Mouse (Mus musculus) heart, postnatal 0 days (tissue): Measurements from ENCODE around the gene Tspan2. TPM values are rescaled to one million over a fixed set of nuclear protein-coding genes. Genes with fewer than 3 reads are reported as not detected.

Experiments used
- ATAC-seq: fragments of 200-750 bp; cut with Nextera tagmentation; 2 replicates; pipeline ENCODE4 v1.8.0; 2017; ENCODE audit warnings: low read depth, moderate number of reproducible peaks, moderate library complexity; ENCODE audit not compliant: insufficient read depth
- DNase-seq: peaks from one replicate; pipeline ENCODE4 v3.0.0-alpha.2; 2016; ENCODE audit warnings: low spot score
- H3K27ac ChIP-seq: fragments of 300-500 bp; sonication (generic); 2 replicates; pipeline ENCODE4 v1.5.1; 2014; ENCODE audit warnings: low read depth, mild to moderate bottlenecking
- H3K27me3 ChIP-seq: fragments of 300-500 bp; sonication (generic); 2 replicates; pipeline ENCODE4 v1.6.1; 2014; ENCODE audit warnings: low read length, mixed read lengths; ENCODE audit not compliant: control insufficient read depth, insufficient read depth
- H3K36me3 ChIP-seq: fragments of 300-500 bp; sonication (generic); replicated peaks from 2 replicates; pipeline ENCODE4 v1.6.1; 2014; ENCODE audit warnings: low read length, mixed read lengths; ENCODE audit not compliant: control insufficient read depth, insufficient read depth
- H3K4me1 ChIP-seq: fragments of 300-500 bp; sonication (generic); 2 replicates; pipeline ENCODE4 v1.6.1; 2014; ENCODE audit warnings: antibody characterized with exemption; ENCODE audit not compliant: control insufficient read depth, insufficient read depth
- H3K4me2 ChIP-seq: fragments of 300-500 bp; sonication (generic); 2 replicates; pipeline ENCODE4 v1.6.1; 2014; ENCODE audit warnings: low read depth, mild to moderate bottlenecking, low read length, moderate library complexity
- H3K4me3 ChIP-seq: fragments of 300-500 bp; sonication (generic); 2 replicates; pipeline ENCODE4 v1.5.1; 2014; ENCODE audit warnings: low read depth, low read length
- H3K9ac ChIP-seq: fragments of 300-500 bp; sonication (generic); replicated peaks from 2 replicates; pipeline ENCODE4 v1.6.1; 2014; ENCODE audit warnings: low read depth, low read length, mixed read lengths
- H3K9me3 ChIP-seq: fragments of 300-500 bp; sonication (generic); replicated peaks from 2 replicates; pipeline ENCODE4 v1.6.1; 2016; ENCODE audit warnings: low read length; ENCODE audit not compliant: control insufficient read depth
- CTCF ChIP-seq: IDR thresholded peaks from 2 replicates; pipeline ENCODE4 v1.5.1; 2016; ENCODE audit warnings: antibody characterized with exemption, control low read depth, low read depth
- EP300 ChIP-seq: IDR thresholded peaks from 2 replicates; pipeline ENCODE4 v1.6.1; 2016; ENCODE audit warnings: antibody characterized with exemption, low read depth
- WGBS: fragments of 180-500 bp; shearing (Covaris S2); extraction: QIAGEN DNeasy Blood & Tissue Kit; methylation state at CpG from one replicate; pipeline ENCODE4 v1.1.7; 2014; 5-methylcytosine and 5-hydroxymethylcytosine counted together
- polyA plus RNA-seq: library from polyadenylated mRNA; unstranded; fragments of >200 nt; fragmentation: Nextera tagmentation; extraction: Ambion mirVana; gene quantifications from 2 replicates; pipeline ENCODE4 v1.2.1, GENCODE M21; 2015
- total RNA-seq: library from RNA; depleted of rRNA; stranded (reverse); fragments of >200 nt; gene quantifications from 2 replicates; pipeline ENCODE4 v1.2.3, GENCODE M21; 2014; ENCODE audit warnings: low replicate concordance

Gene Tspan2
- total and polyA plus RNA-seq, 2 experiments from 2014 or later, result 17.1 to 90.1 TPM

GRCm38 (mm10) chr3:102742725-102743124 lies 8.4 kb downstream of the Tspan2 start:
- H3K9ac ChIP-seq, result no peak overlapping the region
- WGBS, result 59% methylated on average over 4 of the region's 4 CpGs
- H3K36me3 ChIP-seq, result no peaks in the 10 kb centered on the region
- ATAC-seq (no peak), DNase-seq (no peak)
- no peak for TF ChIP-seq CTCF
- no peak for TF ChIP-seq EP300
- peaks cover 42% of the 10 kb centered on the region for H3K4me1 ChIP-seq
- H3K27me3 ChIP-seq, result no peaks in the 10 kb centered on the region
- H3K4me2 ChIP-seq, result no peak overlapping the region
- H3K27ac ChIP-seq, result peak overlapping the region; percentile 12; the same call in 1 of the 2 replicates
- H3K4me3 ChIP-seq, result no peak overlapping the region
- H3K9me3 ChIP-seq, result no peaks in the 10 kb centered on the region

- no peak overlapping the region for H3K9ac ChIP-seq
- peaks cover 37% of the 10 kb centered on the region for H3K4me1 ChIP-seq
- H3K9me3 ChIP-seq, result no peaks in the 10 kb centered on the region
- no peaks in the 10 kb centered on the region for H3K36me3 ChIP-seq
- no peak for TF ChIP-seq EP300
- no peak for TF ChIP-seq CTCF
- DNase-seq (no peak), ATAC-seq (no peak)
- H3K4me3 ChIP-seq, result no peak overlapping the region
- no peak overlapping the region for H3K4me2 ChIP-seq
- H3K27me3 ChIP-seq, result no peaks in the 10 kb centered on the region
- peak overlapping the region; percentile 12; the same call in 1 of the 2 replicates for H3K27ac ChIP-seq
- WGBS, result 49% methylated on average over 4 of the region's 4 CpGs
These were observed 8.9 kb downstream of the Tspan2 start for GRCm38 (mm10) chr3:102743202-102743601.

GRCm38 (mm10) chr3:102743781-102744471 lies 9.6 kb downstream of the Tspan2 start:
- Histone ChIP-seq H3K4me2 (no peak overlapping the region), H3K4me3 (no peak overlapping the region), H3K9ac (no peak overlapping the region), H3K9me3 (no peaks in the 10 kb centered on the region), H3K4me1 (peaks cover 34% of the 10 kb centered on the region), H3K27me3 (no peaks in the 10 kb centered on the region), H3K36me3 (no peaks in the 10 kb centered on the region), H3K27ac (peak overlapping the region; percentile 49)
- DNase-seq, result no peak
- WGBS, result 89% methylated on average over 9 of the region's 9 CpGs
- no peak for TF ChIP-seq CTCF
- TF ChIP-seq EP300, result no peak
- ATAC-seq, result no peak

- no peak for DNase-seq
- ATAC-seq, result peak; percentile 67
These were observed 10.3 kb downstream of the Tspan2 start for GRCm38 (mm10) chr3:102744657-102745056.

GRCm38 (mm10) chr3:102746174-102746573 lies 11.8 kb downstream of the Tspan2 start:
- no peak overlapping the region for H3K9ac ChIP-seq
- H3K4me1 ChIP-seq, result peaks cover 30% of the 10 kb centered on the region
- TF ChIP-seq EP300 (no peak), CTCF (no peak)
- H3K9me3 ChIP-seq, result no peaks in the 10 kb centered on the region
- H3K4me3 ChIP-seq, result no peak overlapping the region
- ATAC-seq, result no peak
- no peaks in the 10 kb centered on the region for H3K27me3 ChIP-seq
- no peak for DNase-seq
- peaks cover 12% of the 10 kb centered on the region; the same call in 1 of the 2 replicates for H3K36me3 ChIP-seq
- 67% methylated on average over 4 of the region's 4 CpGs for WGBS
- H3K27ac ChIP-seq, result no peak overlapping the region
- no peak overlapping the region for H3K4me2 ChIP-seq

More at GRCm38 (mm10) chr3:102744657-102745056, 10.3 kb downstream of the Tspan2 start:
- H3K4me2 ChIP-seq, result no peak overlapping the region
- H3K27me3 ChIP-seq, result no peaks in the 10 kb centered on the region
- H3K4me3 ChIP-seq, result no peak overlapping the region
- 6% methylated on average over 5 of the region's 5 CpGs for WGBS
- 0 out of 2 replicates have a peak overlapping the region, but pooled peaks have one; percentile 21 for H3K9ac ChIP-seq
- H3K36me3 ChIP-seq, result no peaks in the 10 kb centered on the region
- peaks cover 34% of the 10 kb centered on the region for H3K4me1 ChIP-seq
- no peaks in the 10 kb centered on the region for H3K9me3 ChIP-seq
- TF ChIP-seq EP300 (no peak), CTCF (no peak)
- peak overlapping the region; percentile 49 for H3K27ac ChIP-seq

- peaks cover 16% of the 10 kb centered on the region for H3K4me1 ChIP-seq
- no peak for ATAC-seq
- no peaks in the 10 kb centered on the region for H3K9me3 ChIP-seq
- no peak overlapping the region for H3K27ac ChIP-seq
- H3K4me3 ChIP-seq, result no peak overlapping the region
- WGBS, result 73% methylated on average over 3 of the region's 3 CpGs
- peaks cover 20% of the 10 kb centered on the region; the same call in 1 of the 2 replicates for H3K36me3 ChIP-seq
- no peak for DNase-seq
- H3K4me2 ChIP-seq, result no peak overlapping the region
- H3K9ac ChIP-seq, result no peak overlapping the region
- TF ChIP-seq CTCF, result no peak
- no peak for TF ChIP-seq EP300
- H3K27me3 ChIP-seq, result no peaks in the 10 kb centered on the region
These were observed 13.7 kb downstream of the Tspan2 start for GRCm38 (mm10) chr3:102748038-102748437.
